Mouse (Mus musculus): ENCODE data around the gene Olfr203. TPM values are rescaled to one million over a fixed set of nuclear protein-coding genes. Genes with fewer than 3 reads are reported as not detected.
"Not testable (repeated sequence)": the region's sequence is repeated elsewhere in the genome, so short reads cannot be mapped to it uniquely, and the experiment has no call there.

Gene Olfr203
- polyA plus RNA-seq (2014; fragmentation: Nextera tagmentation; extraction: Ambion mirVana), result not detected in 2 replicates

DNA sequence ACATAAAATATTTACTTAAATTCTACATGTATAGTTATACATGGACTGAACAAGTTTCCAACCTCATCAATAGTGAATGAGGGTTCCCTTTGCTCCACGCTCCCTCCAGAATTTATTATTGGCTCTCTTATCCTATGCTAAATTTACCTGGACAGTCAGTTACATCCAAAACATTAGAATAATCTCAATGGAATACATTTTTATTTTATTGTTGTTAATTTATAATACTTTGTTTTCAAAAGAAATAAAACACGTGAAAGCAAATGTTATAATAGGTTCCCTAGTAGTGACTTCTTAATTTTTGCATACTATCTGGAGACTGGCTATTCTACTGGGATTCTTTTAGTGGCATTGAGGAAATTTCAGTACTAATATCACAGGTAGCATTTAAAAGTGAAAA, at the start of gene Olfr203:
Gene Olfr203, plus strand, starts transcription at position 301 of the 400 bp plus-strand sequence.
- H3K4me1 ChIP-seq (ENCODE audit: control insufficient read depth, insufficient read depth, low read length), result no peaks in the 10 kb centered on the region
- H3K4me3 ChIP-seq (ENCODE audit: low read depth, low read length), result no peak within 1 kb of the TSS
- WGBS, result 78% methylated on average over 2 of the region's 2 CpGs
- H3K4me2 ChIP-seq (ENCODE audit: low read depth, low read length), result no peak within 1 kb of the TSS
- H3K9me3 ChIP-seq (ENCODE audit: control insufficient read depth, low read length), result no peaks in the 10 kb centered on the region
- no peaks in the 10 kb centered on the region for H3K36me3 ChIP-seq (ENCODE audit: control insufficient read depth, insufficient read depth, low read length)
- no peaks in the 10 kb centered on the region for H3K27me3 ChIP-seq (replicated peaks; ENCODE audit: control insufficient read depth, insufficient read depth, low read length)
- H3K27ac ChIP-seq (replicated peaks; ENCODE audit: low read depth, low read length), result no peak within 1 kb of the TSS
- ATAC-seq (ENCODE audit: low read depth) (no peak), DNase-seq (ENCODE audit: low spot score) (no peak)
- H3K9ac ChIP-seq (ENCODE audit: low read depth, low read length), result no peak within 1 kb of the TSS

DNA sequence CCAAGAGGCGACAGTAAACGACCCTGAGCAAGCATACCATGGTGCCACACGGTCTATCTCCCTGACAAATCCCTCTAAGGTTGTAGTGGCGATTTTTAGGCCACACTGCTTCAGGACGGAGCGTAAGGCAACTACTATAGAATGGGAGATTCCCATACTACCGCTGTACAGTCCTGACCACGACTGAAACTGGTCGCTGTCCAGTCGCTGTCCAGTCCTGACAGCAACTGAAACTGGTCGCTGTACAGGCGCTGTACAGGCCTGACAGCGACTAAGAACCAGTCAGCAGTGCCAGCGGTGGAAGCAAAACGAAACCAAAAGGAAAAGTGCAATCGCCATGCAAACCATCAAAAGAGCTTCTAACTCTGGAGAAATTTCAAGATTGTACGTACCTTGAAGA, 49.0 kb upstream of the Olfr203 start:
- no peak for DNase-seq (ENCODE audit: low spot score)
- Histone ChIP-seq H3K9ac (ENCODE audit: low read depth, low read length) (no peak overlapping the region), H3K27ac (replicated peaks; ENCODE audit: low read depth, low read length) (no peak overlapping the region), H3K9me3 (ENCODE audit: control insufficient read depth, low read length) (no peaks in the 10 kb centered on the region), H3K4me1 (ENCODE audit: control insufficient read depth, insufficient read depth, low read length) (no peaks in the 10 kb centered on the region), H3K4me2 (ENCODE audit: low read depth, low read length) (no peak overlapping the region), H3K4me3 (ENCODE audit: low read depth, low read length) (no peak overlapping the region), H3K27me3 (replicated peaks; ENCODE audit: control insufficient read depth, insufficient read depth, low read length) (no peaks in the 10 kb centered on the region), H3K36me3 (ENCODE audit: control insufficient read depth, insufficient read depth, low read length) (no peaks in the 10 kb centered on the region)
- 88% methylated on average over 17 of the region's 17 CpGs for WGBS
- ATAC-seq (ENCODE audit: low read depth), result no peak

DNA sequence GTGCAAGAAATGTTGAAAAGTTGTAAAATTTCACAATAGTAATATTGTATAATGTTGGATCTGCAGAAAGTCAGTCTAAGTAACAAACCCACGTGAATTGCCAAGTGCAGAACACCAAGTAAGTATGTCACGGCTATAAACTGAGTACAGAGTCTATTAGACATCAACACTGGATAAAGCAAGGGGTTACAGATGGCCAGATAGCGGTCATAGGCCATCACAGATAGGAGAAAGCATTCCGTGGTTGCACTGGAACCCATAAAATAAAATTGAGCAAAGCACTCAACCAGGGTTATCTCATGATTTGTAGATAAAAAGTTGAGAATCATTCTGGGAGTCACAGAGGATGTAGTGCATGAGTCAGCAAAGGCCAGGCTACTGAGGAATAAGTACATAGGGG, 29.6 kb upstream of the Olfr203 start:
- H3K27me3 ChIP-seq (replicated peaks; ENCODE audit: control insufficient read depth, insufficient read depth, low read length); ATAC-seq (ENCODE audit: low read depth); DNase-seq (ENCODE audit: low spot score); H3K36me3 ChIP-seq (ENCODE audit: control insufficient read depth, insufficient read depth, low read length); H3K9ac ChIP-seq (ENCODE audit: low read depth, low read length); H3K4me3 ChIP-seq (ENCODE audit: low read depth, low read length); H3K9me3 ChIP-seq (ENCODE audit: control insufficient read depth, low read length); H3K4me1 ChIP-seq (ENCODE audit: control insufficient read depth, insufficient read depth, low read length); H3K4me2 ChIP-seq (ENCODE audit: low read depth, low read length); H3K27ac ChIP-seq (replicated peaks; ENCODE audit: low read depth, low read length): not testable (repeated sequence)
- WGBS, result 71% methylated on average over 4 of the region's 4 CpGs

DNA sequence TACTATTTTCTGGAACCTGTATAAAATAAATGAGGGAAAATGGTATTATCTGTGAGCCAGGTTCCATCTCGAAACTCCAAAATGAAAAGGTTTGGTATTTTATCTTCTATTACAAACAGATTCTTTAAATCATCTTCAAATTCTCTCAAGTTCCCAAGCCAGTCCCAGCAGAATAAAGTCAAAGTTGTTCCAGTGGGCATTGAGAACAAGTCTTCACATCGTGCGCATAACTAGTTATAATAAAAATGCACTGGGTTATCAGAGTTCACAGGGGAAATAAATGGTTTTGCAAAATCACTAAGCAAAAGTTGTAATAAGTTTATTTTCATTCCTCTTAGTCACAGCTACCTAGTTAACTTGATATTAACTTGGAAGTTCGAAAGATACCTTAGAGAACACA, 26.1 kb upstream of the Olfr203 start, which contains the start of gene Olfr201:
Gene Olfr201, minus strand, starts transcription at position 101 of the 400 bp plus-strand sequence.
- H3K9me3 ChIP-seq (ENCODE audit: control insufficient read depth, low read length); H3K27me3 ChIP-seq (replicated peaks; ENCODE audit: control insufficient read depth, insufficient read depth, low read length): not testable (repeated sequence)
- 87% methylated on average over 4 of the region's 4 CpGs for WGBS

DNA sequence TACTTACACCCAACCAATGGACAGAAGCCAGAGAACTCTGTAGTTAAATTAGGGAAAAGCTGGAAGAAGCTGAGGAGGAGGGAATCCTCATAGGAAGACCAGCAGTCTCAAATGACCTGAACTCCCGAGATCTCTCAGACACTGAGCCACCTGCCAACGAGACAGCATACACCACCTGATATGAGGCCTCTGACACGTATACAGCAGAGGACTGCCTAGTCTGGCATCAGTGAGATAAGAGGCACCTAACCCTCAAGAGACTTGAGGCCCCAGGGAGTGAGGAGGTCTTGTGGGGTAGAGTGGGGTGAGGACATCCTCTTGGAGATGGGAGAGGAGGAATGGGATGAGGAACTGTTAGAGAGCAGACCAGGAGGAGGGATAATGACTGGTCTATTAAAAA, 18.1 kb upstream of the Olfr203 start:
- Histone ChIP-seq H3K4me2 (ENCODE audit: low read depth, low read length) (no peak overlapping the region), H3K9ac (ENCODE audit: low read depth, low read length) (no peak overlapping the region), H3K36me3 (ENCODE audit: control insufficient read depth, insufficient read depth, low read length) (no peaks in the 10 kb centered on the region), H3K4me1 (ENCODE audit: control insufficient read depth, insufficient read depth, low read length) (no peaks in the 10 kb centered on the region), H3K9me3 (ENCODE audit: control insufficient read depth, low read length) (no peaks in the 10 kb centered on the region), H3K4me3 (ENCODE audit: low read depth, low read length) (no peak overlapping the region), H3K27me3 (replicated peaks; ENCODE audit: control insufficient read depth, insufficient read depth, low read length) (no peaks in the 10 kb centered on the region), H3K27ac (replicated peaks; ENCODE audit: low read depth, low read length) (no peak overlapping the region)
- DNase-seq (ENCODE audit: low spot score) (no peak), ATAC-seq (ENCODE audit: low read depth) (no peak)
- 76% methylated on average over 3 of the region's 3 CpGs for WGBS

More for the DNA sequence above, 26.1 kb upstream of the Olfr203 start, which contains the start of gene Olfr201:
- not testable (repeated sequence) for H3K4me3 ChIP-seq (ENCODE audit: low read depth, low read length); H3K4me2 ChIP-seq (ENCODE audit: low read depth, low read length); H3K9ac ChIP-seq (ENCODE audit: low read depth, low read length); H3K4me1 ChIP-seq (ENCODE audit: control insufficient read depth, insufficient read depth, low read length); H3K27ac ChIP-seq (replicated peaks; ENCODE audit: low read depth, low read length); H3K36me3 ChIP-seq (ENCODE audit: control insufficient read depth, insufficient read depth, low read length); DNase-seq (ENCODE audit: low spot score); ATAC-seq (ENCODE audit: low read depth)

DNA sequence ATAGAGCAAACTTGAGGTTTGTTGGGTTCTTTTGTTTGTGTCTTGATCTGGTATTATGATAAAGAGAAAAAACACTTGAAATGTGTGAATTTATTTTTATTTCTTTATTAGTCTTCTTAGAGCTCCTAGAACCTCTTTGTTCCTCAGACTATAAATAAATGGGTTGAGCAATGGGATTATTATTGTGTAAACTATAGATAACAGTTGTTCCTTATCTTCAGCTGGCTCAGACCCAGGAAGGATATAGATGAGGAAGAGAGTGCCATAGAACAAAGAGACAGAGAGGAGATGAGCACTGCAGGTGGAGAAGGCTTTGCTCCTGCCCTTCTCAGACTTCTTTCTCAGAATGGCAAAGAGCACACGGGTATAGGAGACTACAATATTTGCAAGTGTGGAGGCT, 15.2 kb upstream of the Olfr203 start:
- ATAC-seq (ENCODE audit: low read depth) (no peak), DNase-seq (ENCODE audit: low spot score) (no peak)
- H3K27ac ChIP-seq (replicated peaks; ENCODE audit: low read depth, low read length), result no peak overlapping the region
- H3K9me3 ChIP-seq (ENCODE audit: control insufficient read depth, low read length), result no peaks in the 10 kb centered on the region
- WGBS, result 67% methylated on average over 1 of the region's 1 CpGs
- H3K4me2 ChIP-seq (ENCODE audit: low read depth, low read length), result no peak overlapping the region
- H3K4me3 ChIP-seq (ENCODE audit: low read depth, low read length), result no peak overlapping the region
- H3K36me3 ChIP-seq (ENCODE audit: control insufficient read depth, insufficient read depth, low read length), result no peaks in the 10 kb centered on the region
- H3K4me1 ChIP-seq (ENCODE audit: control insufficient read depth, insufficient read depth, low read length), result no peaks in the 10 kb centered on the region
- no peak overlapping the region for H3K9ac ChIP-seq (ENCODE audit: low read depth, low read length)
- no peaks in the 10 kb centered on the region for H3K27me3 ChIP-seq (replicated peaks; ENCODE audit: control insufficient read depth, insufficient read depth, low read length)

DNA sequence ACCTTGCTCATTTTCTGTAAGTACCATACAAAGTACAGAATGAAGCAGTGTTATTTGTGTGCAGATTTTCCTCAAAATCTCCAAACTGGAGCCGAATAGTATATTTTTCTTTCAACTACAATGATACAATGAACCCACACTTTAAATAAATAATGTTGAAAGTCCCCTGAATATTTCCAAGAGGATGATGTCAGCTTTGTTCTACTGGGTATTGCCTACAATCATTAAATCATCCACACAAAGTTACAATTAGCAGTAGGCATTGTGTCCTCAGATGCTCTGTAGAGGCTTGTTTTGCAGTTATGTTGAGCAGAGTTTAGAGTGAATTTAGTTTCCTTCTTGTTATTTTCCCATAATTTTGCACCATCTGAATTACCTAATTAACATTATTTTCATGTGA, 12.0 kb upstream of the Olfr203 start, which contains the start of gene Olfr202:
Gene Olfr202, minus strand, starts transcription at position 101 of the 400 bp plus-strand sequence.
- H3K27ac ChIP-seq (replicated peaks; ENCODE audit: low read depth, low read length), result no peak within 1 kb of the TSS
- H3K4me2 ChIP-seq (ENCODE audit: low read depth, low read length), result no peak within 1 kb of the TSS
- H3K4me3 ChIP-seq (ENCODE audit: low read depth, low read length), result no peak within 1 kb of the TSS
- no peaks in the 10 kb centered on the region for H3K36me3 ChIP-seq (ENCODE audit: control insufficient read depth, insufficient read depth, low read length)
- no peaks in the 10 kb centered on the region for H3K9me3 ChIP-seq (ENCODE audit: control insufficient read depth, low read length)
- H3K9ac ChIP-seq (ENCODE audit: low read depth, low read length), result no peak within 1 kb of the TSS
- no peak for DNase-seq (ENCODE audit: low spot score)
- H3K27me3 ChIP-seq (replicated peaks; ENCODE audit: control insufficient read depth, insufficient read depth, low read length), result no peaks in the 10 kb centered on the region
- no peaks in the 10 kb centered on the region for H3K4me1 ChIP-seq (ENCODE audit: control insufficient read depth, insufficient read depth, low read length)
- WGBS, result 79% methylated on average over 1 of the region's 1 CpGs
- no peak for ATAC-seq (ENCODE audit: low read depth)

DNA sequence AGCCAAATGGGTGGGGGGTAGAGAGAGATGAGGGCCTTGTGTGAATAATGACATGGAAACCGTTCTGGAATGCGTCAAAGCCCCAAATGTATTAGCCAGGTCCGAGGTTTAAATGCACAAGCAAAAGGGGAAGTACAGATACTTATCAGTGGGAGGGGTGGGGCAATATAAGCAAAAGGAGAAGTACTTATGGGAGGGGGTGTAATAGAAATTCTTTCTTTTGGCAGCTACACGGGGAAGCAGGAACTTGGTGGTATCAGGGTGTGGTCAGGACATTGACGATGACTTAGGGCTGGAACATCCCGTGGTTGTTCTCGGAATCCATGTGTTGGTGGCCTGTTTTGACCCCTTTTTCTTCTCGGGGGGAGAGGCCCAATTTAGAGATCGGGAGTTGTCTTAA, 11.1 kb upstream of the Olfr203 start:
- H3K4me3 ChIP-seq (ENCODE audit: low read depth, low read length); H3K36me3 ChIP-seq (ENCODE audit: control insufficient read depth, insufficient read depth, low read length); H3K4me2 ChIP-seq (ENCODE audit: low read depth, low read length); H3K4me1 ChIP-seq (ENCODE audit: control insufficient read depth, insufficient read depth, low read length); H3K27ac ChIP-seq (replicated peaks; ENCODE audit: low read depth, low read length); H3K9me3 ChIP-seq (ENCODE audit: control insufficient read depth, low read length); H3K27me3 ChIP-seq (replicated peaks; ENCODE audit: control insufficient read depth, insufficient read depth, low read length); DNase-seq (ENCODE audit: low spot score); ATAC-seq (ENCODE audit: low read depth); H3K9ac ChIP-seq (ENCODE audit: low read depth, low read length): not testable (repeated sequence)
- 79% methylated on average over 9 of the region's 9 CpGs for WGBS

DNA sequence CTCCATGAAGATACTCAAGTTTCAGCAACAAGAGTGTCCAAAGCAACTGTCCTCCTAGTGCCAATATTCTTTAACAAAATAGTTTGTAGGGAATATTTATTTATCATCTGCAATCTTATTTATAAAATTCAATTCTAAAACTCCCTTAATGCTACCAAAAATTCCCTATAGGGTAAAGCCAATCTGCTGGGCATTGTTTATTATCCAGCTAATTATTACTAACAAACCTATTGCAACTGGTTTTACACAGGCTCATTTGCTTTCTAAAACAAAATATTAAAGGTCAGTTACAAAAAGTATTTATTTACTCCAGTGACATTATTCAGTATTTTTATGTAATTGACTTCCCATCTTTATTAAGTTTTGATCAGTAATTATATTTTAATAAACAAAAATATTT, 19.5 kb downstream of the Olfr203 start, which contains the start of gene Olfr204:
Gene Olfr204, minus strand, starts transcription at position 101 of the 400 bp plus-strand sequence.
- no peak within 1 kb of the TSS for H3K9ac ChIP-seq (ENCODE audit: low read depth, low read length)
- no peak within 1 kb of the TSS for H3K4me3 ChIP-seq (ENCODE audit: low read depth, low read length)
- DNase-seq (ENCODE audit: low spot score) (no peak), ATAC-seq (ENCODE audit: low read depth) (no peak)
- H3K9me3 ChIP-seq (ENCODE audit: control insufficient read depth, low read length), result no peaks in the 10 kb centered on the region
- no peaks in the 10 kb centered on the region for H3K36me3 ChIP-seq (ENCODE audit: control insufficient read depth, insufficient read depth, low read length)
- H3K4me2 ChIP-seq (ENCODE audit: low read depth, low read length), result no peak within 1 kb of the TSS
- no peak within 1 kb of the TSS for H3K27ac ChIP-seq (replicated peaks; ENCODE audit: low read depth, low read length)
- H3K4me1 ChIP-seq (ENCODE audit: control insufficient read depth, insufficient read depth, low read length), result no peaks in the 10 kb centered on the region
- H3K27me3 ChIP-seq (replicated peaks; ENCODE audit: control insufficient read depth, insufficient read depth, low read length), result no peaks in the 10 kb centered on the region

Measured in embryonic facial prominence, embryonic 14.5 days (tissue).